Mouse (Mus musculus) intestine, embryonic 15.5 days (tissue): ENCODE data around the gene Cox19. TPM values are rescaled to one million over a fixed set of nuclear protein-coding genes. Genes with fewer than 3 reads are reported as not detected.

Experiments
- ATAC-seq: fragments of 200-750 bp; cut with Nextera tagmentation; 2 replicates; pipeline ENCODE4 v1.8.0; 2017; ENCODE audit warnings: moderate TSS enrichment, moderate library complexity
- H3K27ac ChIP-seq: fragments of 300-500 bp; sonication (generic); 2 replicates; pipeline ENCODE4 v1.5.1; 2015; ENCODE audit warnings: mild to moderate bottlenecking, inconsistent platforms
- H3K27me3 ChIP-seq: fragments of 300-500 bp; sonication (generic); replicated peaks from 2 replicates; pipeline ENCODE4 v1.6.1; 2015; ENCODE audit warnings: inconsistent platforms
- H3K36me3 ChIP-seq: fragments of 300-500 bp; sonication (generic); 2 replicates; pipeline ENCODE4 v1.6.1; 2015; ENCODE audit warnings: inconsistent platforms
- H3K4me1 ChIP-seq: fragments of 300-500 bp; sonication (generic); replicated peaks from 2 replicates; pipeline ENCODE4 v1.6.1; 2015; ENCODE audit warnings: inconsistent platforms
- H3K4me2 ChIP-seq: fragments of 300-500 bp; sonication (generic); replicated peaks from 2 replicates; pipeline ENCODE4 v1.6.1; 2015; ENCODE audit warnings: mild to moderate bottlenecking, inconsistent platforms
- H3K4me3 ChIP-seq: fragments of 300-500 bp; sonication (generic); replicated peaks from 2 replicates; pipeline ENCODE4 v1.5.1; 2015; ENCODE audit warnings: inconsistent platforms
- H3K9ac ChIP-seq: fragments of 300-500 bp; sonication (generic); 2 replicates; pipeline ENCODE4 v1.6.1; 2015; ENCODE audit warnings: inconsistent platforms
- H3K9me3 ChIP-seq: fragments of 300-500 bp; sonication (generic); 2 replicates; pipeline ENCODE4 v1.6.1; 2016; ENCODE audit warnings: inconsistent platforms
- WGBS: fragments of 180-500 bp; shearing (Covaris S2); methylation state at CpG from one replicate; pipeline ENCODE4 v1.1.7; 2015; 5-methylcytosine and 5-hydroxymethylcytosine counted together
- polyA plus RNA-seq: library from polyadenylated mRNA; unstranded; fragments of >200 nt; fragmentation: Nextera tagmentation; extraction: Ambion mirVana; gene quantifications from 2 replicates; pipeline ENCODE4 v1.2.1, GENCODE M21; 2015

The Cox19 gene
- polyA plus RNA-seq, 1 experiment from 2014 or later = 162 TPM

GRCm38 (mm10) chr5:139389676-139390061, 38.5 kb upstream of the Cox19 start:
- H3K4me1 ChIP-seq = peaks cover 25% of the 10 kb centered on the region
- no peaks in the 10 kb centered on the region for H3K36me3 ChIP-seq
- H3K4me2 ChIP-seq = no peak overlapping the region
- ATAC-seq = peak; percentile 76
- WGBS = 4% methylated on average over 6 of the region's 6 CpGs
- 0 out of 2 replicates have a peak overlapping the region, but pooled peaks have one; percentile 13 for H3K9ac ChIP-seq
- no peaks in the 10 kb centered on the region for H3K9me3 ChIP-seq
- H3K27me3 ChIP-seq = no peaks in the 10 kb centered on the region
- 0 out of 2 replicates have a peak overlapping the region, but pooled peaks have one; percentile 62 for H3K27ac ChIP-seq
- no peak overlapping the region for H3K4me3 ChIP-seq

- ATAC-seq = peak; percentile 31; the same call in 1 of the 2 replicates
- WGBS = 67% methylated on average over 17 of the region's 17 CpGs
- Histone ChIP-seq H3K4me2 (no peak overlapping the region), H3K36me3 (no peaks in the 10 kb centered on the region), H3K4me3 (no peak overlapping the region), H3K9ac (peak overlapping the region; percentile 13; the same call in 1 of the 2 replicates), H3K27ac (peak overlapping the region; percentile 62), H3K27me3 (no peaks in the 10 kb centered on the region), H3K9me3 (no peaks in the 10 kb centered on the region), H3K4me1 (peaks cover 28% of the 10 kb centered on the region)
Observed at GRCm38 (mm10) chr5:139388694-139389675, 37.8 kb upstream of the Cox19 start.

- ATAC-seq = no peak
- no peak overlapping the region for H3K4me3 ChIP-seq
- no peaks in the 10 kb centered on the region for H3K9me3 ChIP-seq
- peaks cover 29% of the 10 kb centered on the region for H3K4me1 ChIP-seq
- no peaks in the 10 kb centered on the region for H3K36me3 ChIP-seq
- WGBS = 60% methylated on average over 4 of the region's 4 CpGs
- peak overlapping the region; percentile 58 for H3K27ac ChIP-seq
- H3K27me3 ChIP-seq = no peaks in the 10 kb centered on the region
- H3K9ac ChIP-seq = peak overlapping the region; percentile 13; the same call in 1 of the 2 replicates
- H3K4me2 ChIP-seq = no peak overlapping the region
Observed at GRCm38 (mm10) chr5:139388195-139388570, 37.0 kb upstream of the Cox19 start.

- peak overlapping the region; percentile 13; the same call in 1 of the 2 replicates for H3K9ac ChIP-seq
- peak overlapping the region; percentile 32; the same call in 1 of the 2 replicates for H3K27ac ChIP-seq
- no peaks in the 10 kb centered on the region for H3K36me3 ChIP-seq
- H3K9me3 ChIP-seq = no peaks in the 10 kb centered on the region
- H3K4me1 ChIP-seq = peaks cover 34% of the 10 kb centered on the region
- H3K4me3 ChIP-seq = no peak overlapping the region
- WGBS = 76% methylated on average over 10 of the region's 10 CpGs
- H3K4me2 ChIP-seq = no peak overlapping the region
- no peaks in the 10 kb centered on the region for H3K27me3 ChIP-seq
- no peak for ATAC-seq
Observed at GRCm38 (mm10) chr5:139387329-139388194, 36.3 kb upstream of the Cox19 start.

- Histone ChIP-seq H3K27me3 (no peaks in the 10 kb centered on the region), H3K9me3 (no peaks in the 10 kb centered on the region), H3K9ac (no peak overlapping the region), H3K36me3 (no peaks in the 10 kb centered on the region), H3K27ac (no peak overlapping the region), H3K4me1 (peaks cover 38% of the 10 kb centered on the region), H3K4me3 (no peak overlapping the region), H3K4me2 (no peak overlapping the region)
- ATAC-seq = no peak
- WGBS = 90% methylated on average over 5 of the region's 5 CpGs
Observed at GRCm38 (mm10) chr5:139386047-139386446, 34.8 kb upstream of the Cox19 start.

GRCm38 (mm10) chr5:139384531-139384930, 33.3 kb upstream of the Cox19 start:
- Histone ChIP-seq H3K4me3 (no peak overlapping the region), H3K9ac (no peak overlapping the region), H3K36me3 (no peaks in the 10 kb centered on the region), H3K4me2 (no peak overlapping the region), H3K27me3 (no peaks in the 10 kb centered on the region), H3K27ac (no peak overlapping the region), H3K4me1 (peaks cover 43% of the 10 kb centered on the region), H3K9me3 (no peaks in the 10 kb centered on the region)
- 33% methylated on average over 10 of the region's 10 CpGs for WGBS
- ATAC-seq = no peak

- WGBS = 80% methylated on average over 9 of the region's 9 CpGs
- H3K4me3 ChIP-seq = no peak overlapping the region
- peaks cover 42% of the 10 kb centered on the region for H3K4me1 ChIP-seq
- H3K36me3 ChIP-seq = no peaks in the 10 kb centered on the region
- H3K9me3 ChIP-seq = no peaks in the 10 kb centered on the region
- H3K9ac ChIP-seq = no peak overlapping the region
- H3K27ac ChIP-seq = no peak overlapping the region
- 0 out of 2 replicates have a peak overlapping the region, but pooled peaks have one; percentile 12 for H3K4me2 ChIP-seq
- H3K27me3 ChIP-seq = no peaks in the 10 kb centered on the region
- ATAC-seq = no peak
Observed at GRCm38 (mm10) chr5:139383234-139383633, 32.0 kb upstream of the Cox19 start.

- H3K9ac ChIP-seq = no peak overlapping the region
- H3K27ac ChIP-seq = peak overlapping the region; percentile 54; the same call in 1 of the 2 replicates
- H3K4me1 ChIP-seq = peaks cover 41% of the 10 kb centered on the region
- no peaks in the 10 kb centered on the region for H3K27me3 ChIP-seq
- peak; percentile 26 for ATAC-seq
- no peaks in the 10 kb centered on the region for H3K36me3 ChIP-seq
- WGBS = 52% methylated on average over 8 of the region's 8 CpGs
- peak overlapping the region; percentile 12; the same call in 1 of the 2 replicates for H3K4me2 ChIP-seq
- no peak overlapping the region for H3K4me3 ChIP-seq
- H3K9me3 ChIP-seq = no peaks in the 10 kb centered on the region
Observed at GRCm38 (mm10) chr5:139382760-139383159, 31.5 kb upstream of the Cox19 start.

- H3K4me3 ChIP-seq = no peak overlapping the region
- H3K27ac ChIP-seq = no peak overlapping the region
- WGBS = 73% methylated on average over 18 of the region's 18 CpGs
- H3K36me3 ChIP-seq = no peaks in the 10 kb centered on the region
- peak overlapping the region; percentile 29 for H3K4me2 ChIP-seq
- H3K9ac ChIP-seq = no peak overlapping the region; the same call in 1 of the 2 replicates
- H3K9me3 ChIP-seq = no peaks in the 10 kb centered on the region
- ATAC-seq = no peak
- H3K4me1 ChIP-seq = peaks cover 49% of the 10 kb centered on the region
- no peaks in the 10 kb centered on the region for H3K27me3 ChIP-seq
Observed at GRCm38 (mm10) chr5:139381586-139382513, 30.6 kb upstream of the Cox19 start.

GRCm38 (mm10) chr5:139380385-139381248, 29.4 kb upstream of the Cox19 start:
- no peaks in the 10 kb centered on the region for H3K9me3 ChIP-seq
- peak overlapping the region; percentile 93 for H3K4me2 ChIP-seq
- peak overlapping the region; percentile 74 for H3K4me3 ChIP-seq
- ATAC-seq = peak; percentile 88
- peak overlapping the region; percentile 67; the same call in 1 of the 2 replicates for H3K27ac ChIP-seq
- H3K4me1 ChIP-seq = peaks cover 49% of the 10 kb centered on the region
- no peaks in the 10 kb centered on the region for H3K27me3 ChIP-seq
- no peaks in the 10 kb centered on the region for H3K36me3 ChIP-seq
- WGBS = 1% methylated on average over 73 of the region's 73 CpGs
- H3K9ac ChIP-seq = peak overlapping the region; percentile 64
